Mouse (Mus musculus): ENCODE measurements at regions not wholly inside any gene's neighbourhood (a gene's known extent, or its start where the extent isn't known, plus 50 kb on each side); places are given as distances from the start of the nearest gene placed in this dataset.
A peak's percentile ranks its signal among the peaks of the same experiment; 100 is the strongest.

DNA sequence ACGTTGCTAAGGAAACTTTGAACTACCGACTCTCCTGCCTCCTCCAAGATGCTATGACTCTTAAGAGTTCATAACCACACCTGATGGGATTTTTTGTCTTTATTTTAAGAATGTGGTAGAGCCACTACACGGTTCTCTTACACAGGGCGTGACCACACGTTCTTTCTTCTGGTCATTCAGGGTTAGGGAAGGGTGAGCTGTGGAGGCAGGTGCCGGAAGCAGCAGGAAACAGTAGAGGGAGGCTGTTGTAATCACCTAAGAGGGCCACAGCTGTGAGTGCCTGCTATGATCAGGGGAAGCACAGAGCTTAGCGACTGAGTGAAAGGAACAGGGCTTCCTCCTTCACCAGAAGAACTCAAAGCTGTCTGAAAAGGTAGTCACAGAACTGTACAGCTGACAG, 50.6 kb upstream of the Larp1 start:
- peak overlapping the region; percentile 66 for H3K27ac ChIP-seq (ENCODE audit: low read length)
- H3K4me3 ChIP-seq (ENCODE audit: low read length) = no peak overlapping the region
- peak; percentile 52 for ATAC-seq (ENCODE audit: low read depth)

DNA sequence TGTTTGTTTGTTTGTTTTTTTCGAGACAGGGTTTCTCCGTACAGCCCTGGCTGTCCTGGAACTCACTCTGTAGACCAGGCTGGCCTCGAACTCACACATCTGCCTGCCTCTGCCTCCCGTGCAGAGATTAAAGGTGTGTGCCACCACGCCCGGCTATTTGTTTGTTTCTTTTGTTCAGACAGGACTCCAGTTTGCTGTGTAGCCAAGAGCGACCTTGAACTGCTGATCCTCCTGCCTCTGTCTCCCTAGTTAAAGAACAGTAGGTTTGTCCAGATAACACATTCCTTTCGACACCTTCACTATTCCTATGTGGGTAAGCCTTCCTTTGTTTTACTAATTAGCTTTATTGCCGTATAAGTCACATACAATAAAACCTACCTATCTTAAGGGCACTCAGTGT, 52.0 kb upstream of the Larp1 start:
- Histone ChIP-seq H3K36me3 (ENCODE audit: control insufficient read depth, insufficient read depth, low read length) (no peaks in the 10 kb centered on the region), H3K4me3 (ENCODE audit: low read length) (no peak overlapping the region), H3K27ac (ENCODE audit: low read length) (no peak overlapping the region), H3K27me3 (ENCODE audit: control insufficient read depth, insufficient read depth, low read depth, low read length) (no peaks in the 10 kb centered on the region), H3K4me2 (ENCODE audit: low read depth, low read length) (no peak overlapping the region), H3K9me3 (ENCODE audit: control insufficient read depth, low read length) (no peaks in the 10 kb centered on the region), H3K9ac (ENCODE audit: low read length) (no peak overlapping the region), H3K4me1 (replicated peaks; ENCODE audit: control insufficient read depth, insufficient read depth, low read length) (peaks cover under 1% of the 10 kb centered on the region)
- WGBS = 82% methylated on average over 9 of the region's 9 CpGs
- ATAC-seq (ENCODE audit: low read depth) = no peak

More for the DNA sequence above, 50.6 kb upstream of the Larp1 start:
- no peak overlapping the region for H3K4me2 ChIP-seq (ENCODE audit: low read depth, low read length)
- 49% methylated on average over 7 of the region's 7 CpGs for WGBS
- H3K9me3 ChIP-seq (ENCODE audit: control insufficient read depth, low read length) = no peaks in the 10 kb centered on the region
- peaks cover 7% of the 10 kb centered on the region for H3K4me1 ChIP-seq (replicated peaks; ENCODE audit: control insufficient read depth, insufficient read depth, low read length)
- H3K36me3 ChIP-seq (ENCODE audit: control insufficient read depth, insufficient read depth, low read length) = no peaks in the 10 kb centered on the region
- no peaks in the 10 kb centered on the region for H3K27me3 ChIP-seq (ENCODE audit: control insufficient read depth, insufficient read depth, low read depth, low read length)
- no peak overlapping the region for H3K9ac ChIP-seq (ENCODE audit: low read length)

DNA sequence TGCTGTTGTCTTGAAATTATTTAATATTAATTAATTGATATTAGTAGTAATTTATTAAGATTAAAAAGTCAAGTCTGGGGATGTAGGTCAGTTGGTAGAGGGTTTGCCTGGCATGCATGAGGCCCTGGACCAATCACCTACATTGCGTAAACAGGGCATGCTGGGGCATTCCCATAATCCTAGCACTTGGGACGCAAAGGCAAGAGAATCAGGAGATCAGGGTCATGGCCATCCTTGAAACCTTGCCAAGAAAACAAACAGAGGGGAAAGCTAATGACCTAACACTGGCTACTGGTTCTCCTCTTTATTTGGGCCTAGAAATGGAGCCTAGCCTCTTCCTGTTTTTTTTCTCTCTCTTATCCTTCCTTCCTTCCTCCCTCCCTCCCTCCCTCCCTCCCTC, 52.8 kb upstream of the Larp1 start:
- ATAC-seq (ENCODE audit: low read depth) = no peak
- no peaks in the 10 kb centered on the region for H3K4me1 ChIP-seq (replicated peaks; ENCODE audit: control insufficient read depth, insufficient read depth, low read length)
- 65% methylated on average over 2 of the region's 2 CpGs for WGBS
- H3K27me3 ChIP-seq (ENCODE audit: control insufficient read depth, insufficient read depth, low read depth, low read length) = no peaks in the 10 kb centered on the region
- no peaks in the 10 kb centered on the region for H3K9me3 ChIP-seq (ENCODE audit: control insufficient read depth, low read length)
- H3K4me2 ChIP-seq (ENCODE audit: low read depth, low read length) = no peak overlapping the region
- H3K9ac ChIP-seq (ENCODE audit: low read length) = no peak overlapping the region
- H3K4me3 ChIP-seq (ENCODE audit: low read length) = no peak overlapping the region
- no peaks in the 10 kb centered on the region for H3K36me3 ChIP-seq (ENCODE audit: control insufficient read depth, insufficient read depth, low read length)
- H3K27ac ChIP-seq (ENCODE audit: low read length) = no peak overlapping the region

- no peaks in the 10 kb centered on the region for H3K9me3 ChIP-seq (ENCODE audit: control insufficient read depth, low read length)
- no peaks in the 10 kb centered on the region for H3K4me1 ChIP-seq (replicated peaks; ENCODE audit: control insufficient read depth, insufficient read depth, low read length)
- H3K4me3 ChIP-seq (ENCODE audit: low read length) = no peak overlapping the region
- no peak overlapping the region for H3K4me2 ChIP-seq (ENCODE audit: low read depth, low read length)
- no peaks in the 10 kb centered on the region for H3K36me3 ChIP-seq (ENCODE audit: control insufficient read depth, insufficient read depth, low read length)
- no peaks in the 10 kb centered on the region for H3K27me3 ChIP-seq (ENCODE audit: control insufficient read depth, insufficient read depth, low read depth, low read length)
- no peak overlapping the region for H3K9ac ChIP-seq (ENCODE audit: low read length)
- 83% methylated on average over 7 of the region's 7 CpGs for WGBS
- no peak for ATAC-seq (ENCODE audit: low read depth)
- H3K27ac ChIP-seq (ENCODE audit: low read length) = no peak overlapping the region
Measured at GRCm38 (mm10) chr11:57955476-57955875, 53.4 kb upstream of the Larp1 start.

- WGBS = 44% methylated on average over 10 of the region's 10 CpGs
- Histone ChIP-seq H3K4me3 (ENCODE audit: low read length) (no peak overlapping the region), H3K9me3 (ENCODE audit: control insufficient read depth, low read length) (no peaks in the 10 kb centered on the region), H3K4me1 (replicated peaks; ENCODE audit: control insufficient read depth, insufficient read depth, low read length) (no peaks in the 10 kb centered on the region), H3K4me2 (ENCODE audit: low read depth, low read length) (no peak overlapping the region), H3K9ac (ENCODE audit: low read length) (no peak overlapping the region), H3K36me3 (ENCODE audit: control insufficient read depth, insufficient read depth, low read length) (no peaks in the 10 kb centered on the region), H3K27ac (ENCODE audit: low read length) (no peak overlapping the region), H3K27me3 (ENCODE audit: control insufficient read depth, insufficient read depth, low read depth, low read length) (no peaks in the 10 kb centered on the region)
- ATAC-seq (ENCODE audit: low read depth) = no peak
Measured at GRCm38 (mm10) chr11:57954510-57955184, 54.2 kb upstream of the Larp1 start.

GRCm38 (mm10) chr11:57953694-57954093, 55.2 kb upstream of the Larp1 start:
- H3K36me3 ChIP-seq (ENCODE audit: control insufficient read depth, insufficient read depth, low read length) = no peaks in the 10 kb centered on the region
- H3K27ac ChIP-seq (ENCODE audit: low read length) = no peak overlapping the region
- H3K4me2 ChIP-seq (ENCODE audit: low read depth, low read length) = no peak overlapping the region
- no peak overlapping the region for H3K9ac ChIP-seq (ENCODE audit: low read length)
- H3K27me3 ChIP-seq (ENCODE audit: control insufficient read depth, insufficient read depth, low read depth, low read length) = no peaks in the 10 kb centered on the region
- ATAC-seq (ENCODE audit: low read depth) = no peak
- WGBS = 49% methylated on average over 7 of the region's 7 CpGs
- H3K9me3 ChIP-seq (ENCODE audit: control insufficient read depth, low read length) = no peaks in the 10 kb centered on the region
- H3K4me1 ChIP-seq (replicated peaks; ENCODE audit: control insufficient read depth, insufficient read depth, low read length) = no peaks in the 10 kb centered on the region
- H3K4me3 ChIP-seq (ENCODE audit: low read length) = no peak overlapping the region

- ATAC-seq (ENCODE audit: low read depth) = no peak
- Histone ChIP-seq H3K9ac (ENCODE audit: low read length) (no peak overlapping the region), H3K4me2 (ENCODE audit: low read depth, low read length) (no peak overlapping the region), H3K4me1 (replicated peaks; ENCODE audit: control insufficient read depth, insufficient read depth, low read length) (no peaks in the 10 kb centered on the region), H3K9me3 (ENCODE audit: control insufficient read depth, low read length) (no peaks in the 10 kb centered on the region), H3K27ac (ENCODE audit: low read length) (no peak overlapping the region), H3K27me3 (ENCODE audit: control insufficient read depth, insufficient read depth, low read depth, low read length) (no peaks in the 10 kb centered on the region), H3K36me3 (ENCODE audit: control insufficient read depth, insufficient read depth, low read length) (no peaks in the 10 kb centered on the region), H3K4me3 (ENCODE audit: low read length) (no peak overlapping the region)
- 61% methylated on average over 3 of the region's 3 CpGs for WGBS
Measured at GRCm38 (mm10) chr11:57952619-57953018, 56.2 kb upstream of the Larp1 start.

DNA sequence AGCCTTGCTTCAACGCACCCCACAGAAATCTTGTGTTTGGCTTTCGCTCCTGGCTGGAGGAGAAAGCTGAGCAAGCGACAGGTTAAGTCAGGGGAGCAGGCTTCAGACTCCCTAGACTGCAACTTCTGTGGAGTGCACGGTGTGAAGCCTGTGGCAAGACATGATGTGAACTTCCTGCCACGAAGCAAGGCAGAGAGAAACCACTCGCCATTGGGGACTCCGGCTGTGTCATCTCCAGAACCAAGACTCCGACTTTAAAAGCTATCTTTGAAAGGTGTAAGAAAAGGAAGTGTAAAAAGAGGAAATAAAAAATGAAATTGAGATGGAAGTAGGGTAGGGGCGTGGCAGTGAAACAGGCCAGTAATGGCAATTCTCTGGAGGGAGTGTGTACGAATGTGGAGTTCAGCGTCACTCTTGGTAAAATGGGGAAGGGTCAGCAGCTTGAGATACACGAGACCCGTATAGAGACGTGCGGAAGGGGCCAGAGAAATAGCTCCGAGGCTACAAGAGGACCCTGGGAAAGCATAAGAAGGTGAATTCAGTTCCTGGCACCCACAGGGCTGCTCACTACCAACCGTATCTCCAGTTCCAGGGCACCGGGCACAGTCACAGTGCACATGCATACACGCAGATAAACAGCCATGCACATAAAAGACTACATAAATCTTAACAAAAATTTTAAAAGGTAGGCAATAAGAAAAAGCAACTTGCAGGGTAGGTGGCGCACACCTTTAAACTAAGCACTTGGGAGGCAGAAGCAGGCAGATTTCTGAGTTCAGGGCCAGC, 57.1 kb upstream of the Larp1 start:
- Histone ChIP-seq H3K4me3 (ENCODE audit: low read length) (no peak overlapping the region), H3K4me2 (ENCODE audit: low read depth, low read length) (no peak overlapping the region), H3K27me3 (ENCODE audit: control insufficient read depth, insufficient read depth, low read depth, low read length) (no peaks in the 10 kb centered on the region), H3K36me3 (ENCODE audit: control insufficient read depth, insufficient read depth, low read length) (no peaks in the 10 kb centered on the region), H3K27ac (ENCODE audit: low read length) (no peak overlapping the region), H3K9me3 (ENCODE audit: control insufficient read depth, low read length) (no peaks in the 10 kb centered on the region), H3K9ac (ENCODE audit: low read length) (no peak overlapping the region), H3K4me1 (replicated peaks; ENCODE audit: control insufficient read depth, insufficient read depth, low read length) (no peaks in the 10 kb centered on the region)
- 75% methylated on average over 20 of the region's 20 CpGs for WGBS
- no peak for ATAC-seq (ENCODE audit: low read depth)

DNA sequence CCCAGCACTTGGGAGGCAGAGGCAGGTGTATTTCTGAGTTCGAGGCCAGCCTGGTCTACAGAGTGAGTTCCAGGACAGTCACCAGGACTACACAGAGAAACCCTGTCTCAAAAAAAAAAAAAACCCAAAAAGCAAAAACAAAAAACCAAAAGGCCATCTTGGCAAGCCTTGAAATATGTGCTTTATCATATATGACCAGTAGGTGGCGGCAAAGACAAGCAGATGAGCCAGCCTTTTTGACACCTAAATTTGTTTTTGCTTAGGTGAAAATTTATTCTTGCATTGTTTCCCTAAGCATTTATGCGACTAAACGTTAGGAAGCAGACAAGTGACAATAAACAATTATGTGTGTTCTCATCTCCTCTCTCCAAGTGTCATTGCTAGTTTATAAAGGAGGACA, 57.9 kb upstream of the Larp1 start:
- Histone ChIP-seq H3K4me2 (ENCODE audit: low read depth, low read length) (no peak overlapping the region), H3K27me3 (ENCODE audit: control insufficient read depth, insufficient read depth, low read depth, low read length) (no peaks in the 10 kb centered on the region), H3K4me3 (ENCODE audit: low read length) (no peak overlapping the region), H3K9ac (ENCODE audit: low read length) (no peak overlapping the region), H3K9me3 (ENCODE audit: control insufficient read depth, low read length) (no peaks in the 10 kb centered on the region), H3K4me1 (replicated peaks; ENCODE audit: control insufficient read depth, insufficient read depth, low read length) (no peaks in the 10 kb centered on the region), H3K36me3 (ENCODE audit: control insufficient read depth, insufficient read depth, low read length) (no peaks in the 10 kb centered on the region), H3K27ac (ENCODE audit: low read length) (no peak overlapping the region)
- no peak for ATAC-seq (ENCODE audit: low read depth)
- 0% methylated on average over 4 of the region's 4 CpGs for WGBS

Data from lung, embryonic 16.5 days (tissue).